Mouse (Mus musculus) kidney, postnatal 36 days (tissue): Measurements from ENCODE around the gene Hist1h4i.
"Not testable (repeated sequence)": the region's sequence is repeated elsewhere in the genome, so short reads cannot be mapped to it uniquely, and the experiment has no call there.

Experiments used
- DNase-seq, 2 experiments: peaks; one replicate each; pipeline ENCODE4 v3.0.0; 2021 to 2022; ENCODE audit warnings: mixed read lengths in 2 of 2

Hist1h4i gene

GRCm38 (mm10) chr13:22041142-22041536 is at the start of gene Hist1h4i:
Hist1h4i (minus strand) TSS chr13:22041362.
- peak; percentile 94 to 96 for DNase-seq

- not testable (repeated sequence) for DNase-seq
These were observed 43.0 kb upstream of the Hist1h4i start, which contains the start of gene Vmn1r188 for GRCm38 (mm10) chr13:22084140-22084539. Vmn1r188 (plus strand) TSS chr13:22084440.

- DNase-seq = no peak
These were observed 22.3 kb upstream of the Hist1h4i start for GRCm38 (mm10) chr13:22063468-22063867.

GRCm38 (mm10) chr13:22061422-22061821 is 20.3 kb upstream of the Hist1h4i start:
- no peak for DNase-seq

- DNase-seq = no peak
These were observed 12.6 kb upstream of the Hist1h4i start for GRCm38 (mm10) chr13:22053754-22054153.

- no peak for DNase-seq
These were observed 10.3 kb upstream of the Hist1h4i start for GRCm38 (mm10) chr13:22051523-22051859.

- DNase-seq = peak; percentile 89 to 96
These were observed 9.7 kb upstream of the Hist1h4i start for GRCm38 (mm10) chr13:22050591-22051522.

GRCm38 (mm10) chr13:22049737-22050440 is 8.7 kb upstream of the Hist1h4i start:
- DNase-seq = peak in 1 of 2 experiments; percentile 19

GRCm38 (mm10) chr13:22049041-22049440 is 7.9 kb upstream of the Hist1h4i start:
- DNase-seq = no peak

GRCm38 (mm10) chr13:22045311-22045710 is 4.1 kb upstream of the Hist1h4i start:
- no peak for DNase-seq

- DNase-seq = no peak
These were observed 3.4 kb upstream of the Hist1h4i start for GRCm38 (mm10) chr13:22044432-22045155.

- peak in 1 of 2 experiments; percentile 64 for DNase-seq
These were observed 2.6 kb upstream of the Hist1h4i start for GRCm38 (mm10) chr13:22043503-22044431.

- peak; percentile 82 to 96 for DNase-seq
These were observed 1.7 kb upstream of the Hist1h4i start, which contains the start of the genes Hist1h2ag and Hist1h2bj for GRCm38 (mm10) chr13:22042568-22043502. Hist1h2ag (minus strand) TSS chr13:22042944. Hist1h2bj (plus strand) TSS chr13:22043214.

GRCm38 (mm10) chr13:22041651-22042567 is 747 bp upstream of the Hist1h4i start:
- no peak for DNase-seq

GRCm38 (mm10) chr13:22040464-22041141 is 559 bp downstream of the Hist1h4i start:
- DNase-seq = no peak

GRCm38 (mm10) chr13:22039951-22040463 is 1.2 kb downstream of the Hist1h4i start:
- DNase-seq = no peak

- DNase-seq = no peak
These were observed 1.8 kb downstream of the Hist1h4i start for GRCm38 (mm10) chr13:22039364-22039763.

GRCm38 (mm10) chr13:22037415-22037814 is 3.7 kb downstream of the Hist1h4i start:
- no peak for DNase-seq

GRCm38 (mm10) chr13:22036986-22037385 is 4.2 kb downstream of the Hist1h4i start:
- DNase-seq = no peak
